Mouse (Mus musculus) 3T3-L1 (cell line): ENCODE measurements around the gene Kat8.
A peak's percentile ranks its signal among the peaks of the same experiment; 100 is the strongest.

Source experiments
- DNase-seq: peaks from one replicate; pipeline ENCODE4 v3.0.0-alpha.2; 2015; ENCODE audit warnings: low read depth, low spot score

Kat8 gene

DNA sequence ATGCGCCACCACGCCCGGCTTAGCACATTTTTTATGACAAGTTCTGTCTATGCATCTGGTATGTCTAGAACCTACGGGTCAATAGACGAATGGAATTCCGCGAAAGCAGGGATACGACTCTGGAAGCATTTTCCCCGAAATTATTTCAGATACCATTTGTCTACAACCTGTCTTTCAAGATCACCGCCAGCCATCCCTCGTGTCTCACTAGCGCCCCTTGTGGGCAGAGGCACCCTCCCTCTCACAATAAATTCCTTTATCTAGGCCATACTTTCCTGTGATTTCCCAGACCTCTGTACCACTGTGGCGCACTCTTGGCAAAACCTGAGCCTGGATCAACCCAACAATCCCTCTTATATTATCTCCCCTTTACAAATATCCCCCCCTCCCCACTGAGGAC is 15.9 kb upstream of the Kat8 start:
- peak; percentile 58 for DNase-seq

DNA sequence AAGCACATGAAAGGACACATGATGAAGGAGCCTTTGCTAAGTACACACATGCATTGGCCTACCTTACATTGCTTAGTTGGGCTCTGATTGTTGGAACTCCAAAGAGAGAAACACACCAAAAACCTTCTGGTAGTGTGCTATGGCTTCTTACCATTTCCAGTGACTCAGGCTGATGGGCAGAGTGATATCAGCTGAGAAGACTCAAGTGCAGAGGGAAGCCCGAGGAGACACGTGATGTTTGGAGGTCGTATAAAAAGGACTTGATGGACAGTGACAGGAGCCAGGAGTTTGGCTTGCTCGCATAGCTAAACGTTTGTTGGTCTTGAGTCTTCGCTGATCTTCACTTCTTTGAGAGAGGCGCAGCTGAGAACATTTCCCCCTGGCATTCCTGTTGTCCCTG is 14.8 kb upstream of the Kat8 start:
- no peak for DNase-seq

DNA sequence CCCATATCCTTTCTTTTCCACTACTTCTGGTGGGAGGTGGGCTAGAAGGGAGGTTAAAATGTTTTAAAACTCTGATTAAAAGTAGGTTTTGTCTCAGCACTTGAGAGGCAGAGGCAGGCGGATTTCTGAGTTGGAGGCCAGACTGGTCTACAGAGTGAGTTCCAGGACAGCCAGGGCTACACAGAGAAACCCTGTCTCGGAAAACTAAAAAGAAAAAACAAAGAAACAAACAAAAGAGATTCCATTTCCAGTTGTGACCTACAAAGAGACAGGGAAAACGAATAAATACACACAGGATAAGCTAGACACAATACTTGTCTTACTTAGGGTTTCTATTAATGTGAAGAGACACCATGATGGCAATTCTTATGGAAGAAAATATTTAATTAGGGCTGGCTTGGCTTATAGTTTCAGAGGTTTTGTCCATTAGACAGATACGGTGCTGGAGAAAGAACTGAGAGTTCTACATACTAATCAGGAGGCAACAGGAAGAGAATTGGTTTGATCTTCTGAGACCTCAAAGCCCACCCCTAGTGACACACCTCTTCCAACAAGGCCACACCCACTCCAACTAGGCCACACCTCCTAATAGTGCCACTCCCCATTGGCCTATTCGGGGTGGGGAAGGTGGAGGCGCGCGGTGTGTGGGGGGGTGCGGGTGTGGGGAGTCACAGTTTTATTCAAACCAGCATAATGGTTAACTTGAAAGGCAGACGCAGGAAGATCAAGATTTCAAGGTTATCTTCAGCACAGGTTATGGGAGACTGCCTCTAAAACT is 13.9 kb upstream of the Kat8 start:
- DNase-seq: no peak

DNA sequence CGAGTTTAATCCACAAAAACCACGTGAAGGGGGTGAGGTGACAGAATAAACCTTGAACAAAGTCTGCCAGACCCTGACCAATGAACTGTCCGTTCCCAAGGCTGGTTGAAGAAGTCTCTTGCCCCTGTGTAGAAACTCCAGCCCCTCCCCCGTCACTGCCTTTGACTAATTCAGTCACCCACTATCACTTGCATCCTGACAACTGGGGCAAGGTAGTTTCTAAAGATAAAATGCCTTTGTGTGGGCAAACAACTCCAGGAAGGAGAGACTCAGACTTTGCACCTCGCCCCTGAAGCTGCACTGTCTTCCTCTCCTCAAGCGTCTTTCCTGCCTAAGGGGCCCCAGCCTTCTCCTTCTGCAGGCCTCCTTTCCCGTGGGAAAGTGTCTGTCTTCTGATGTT is 12.3 kb upstream of the Kat8 start:
- no peak for DNase-seq

DNA sequence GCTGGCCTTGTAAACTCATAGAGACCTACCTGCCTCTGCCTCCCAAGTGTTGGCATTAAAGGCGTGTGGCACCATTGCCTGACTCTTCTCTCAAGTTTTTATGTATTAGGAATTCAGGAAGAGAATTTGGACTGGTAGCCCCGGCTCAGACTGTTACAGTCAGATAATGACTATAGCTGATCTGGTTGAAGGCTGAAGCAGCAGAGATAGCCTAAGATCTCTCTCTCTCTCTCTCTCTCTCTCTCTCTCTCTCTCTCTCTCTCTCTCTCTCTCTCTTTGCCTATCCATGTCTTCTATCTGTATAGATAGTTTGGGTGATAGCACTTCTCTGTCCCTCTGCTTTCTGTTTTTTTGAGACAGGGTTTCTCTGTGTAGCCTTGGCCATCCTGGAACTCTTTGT is 10.5 kb upstream of the Kat8 start:
- DNase-seq: no peak

DNA sequence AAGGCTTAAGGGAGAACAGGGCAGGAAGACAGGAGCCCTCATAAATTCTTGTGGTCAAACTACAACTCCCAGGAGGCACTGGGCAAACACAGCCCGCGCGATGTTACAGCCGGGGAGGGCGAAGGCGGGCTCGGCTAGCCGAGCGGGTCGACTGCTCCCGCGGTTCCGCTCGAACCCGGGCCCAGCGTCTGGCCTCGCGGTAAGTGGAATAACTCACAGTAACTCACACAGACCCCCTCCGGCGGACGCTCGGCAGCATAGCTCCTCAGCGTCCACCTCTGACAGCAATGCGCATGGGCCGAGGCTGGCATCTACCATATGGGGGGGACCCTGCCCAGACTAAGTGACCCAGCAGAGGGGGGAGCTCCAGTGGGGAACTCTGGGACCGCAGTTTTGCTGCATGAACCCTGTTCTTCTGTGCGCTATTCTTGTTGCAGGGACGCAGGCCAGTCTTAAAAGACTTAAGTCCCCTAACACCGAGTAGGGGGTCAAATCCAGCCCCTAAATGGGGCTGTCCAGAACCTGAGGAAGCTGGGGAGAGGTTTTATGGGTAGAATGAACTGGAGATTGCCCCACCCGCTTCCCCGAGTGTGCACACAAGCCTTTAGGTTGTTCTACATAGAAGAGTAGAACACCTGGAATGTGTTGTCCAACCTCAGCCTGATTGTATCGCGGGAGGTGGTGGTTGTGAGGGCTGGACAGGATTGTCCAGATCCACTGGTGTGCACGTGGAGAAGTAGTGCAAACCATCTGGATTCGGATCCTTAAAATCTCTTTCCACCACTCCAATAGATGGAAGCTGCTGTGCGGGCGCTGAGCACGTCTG is 8.1 kb upstream of the Kat8 start, which contains the start of gene Bckdk:
Gene Bckdk, plus strand, starts transcription at position 112 of the 826 bp plus-strand sequence.
- DNase-seq: peak; percentile 88

DNA sequence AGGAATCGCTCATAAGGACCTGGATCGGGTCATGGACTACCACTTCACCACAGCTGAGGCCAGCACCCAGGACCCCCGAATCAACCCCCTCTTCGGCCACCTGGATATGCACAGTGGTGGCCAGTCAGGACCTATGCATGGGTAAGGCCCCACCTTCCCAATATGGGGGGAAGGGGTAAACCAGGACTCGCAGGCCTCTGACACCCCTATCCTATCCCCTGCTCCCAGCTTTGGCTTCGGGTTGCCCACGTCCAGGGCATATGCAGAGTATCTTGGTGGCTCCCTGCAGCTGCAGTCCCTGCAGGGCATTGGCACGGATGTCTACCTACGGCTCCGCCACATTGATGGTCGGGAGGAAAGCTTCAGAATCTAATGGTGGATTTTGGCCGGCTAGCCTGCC is 4.4 kb upstream of the Kat8 start:
- no peak for DNase-seq

DNA sequence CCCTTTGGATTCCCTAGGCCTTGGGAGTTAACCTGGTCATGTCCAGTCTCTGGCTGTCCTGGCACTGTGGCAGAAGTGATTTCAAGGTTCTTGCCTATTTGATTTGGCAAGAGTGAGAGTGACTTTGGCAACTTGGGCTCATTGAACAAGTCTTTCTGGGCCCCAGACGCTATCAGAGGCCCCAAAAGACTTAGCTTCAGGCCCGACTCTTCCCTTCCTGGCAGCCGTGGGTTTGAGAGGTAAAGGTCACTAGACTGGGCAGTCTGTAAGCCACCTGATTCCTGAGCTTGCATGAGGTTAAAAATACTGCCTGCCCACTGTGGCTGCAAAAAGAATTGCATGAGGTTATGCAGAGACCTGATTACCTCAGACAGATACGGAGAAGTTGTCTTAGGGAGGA is 3.7 kb upstream of the Kat8 start:
- no peak for DNase-seq

DNA sequence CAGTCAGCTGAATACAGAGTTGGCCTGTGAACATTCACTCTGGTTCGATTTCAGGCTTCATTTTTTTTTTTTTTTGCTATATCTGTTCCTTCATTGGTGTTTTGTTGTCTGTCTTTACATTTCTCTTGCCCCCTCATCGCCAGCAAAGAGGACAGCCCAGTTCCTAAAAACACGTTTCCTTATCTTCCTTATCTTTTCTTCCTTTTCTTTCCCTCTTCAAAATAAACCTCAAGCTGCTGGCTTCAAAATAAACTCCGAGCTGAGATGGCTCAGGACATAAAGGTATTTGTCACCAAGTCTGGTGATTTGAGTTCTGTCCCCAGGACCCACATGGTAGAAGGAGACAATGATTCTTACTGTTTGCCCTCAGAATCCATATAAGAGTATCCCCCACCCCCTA is 622 bp downstream of the Kat8 start:
- no peak for DNase-seq

DNA sequence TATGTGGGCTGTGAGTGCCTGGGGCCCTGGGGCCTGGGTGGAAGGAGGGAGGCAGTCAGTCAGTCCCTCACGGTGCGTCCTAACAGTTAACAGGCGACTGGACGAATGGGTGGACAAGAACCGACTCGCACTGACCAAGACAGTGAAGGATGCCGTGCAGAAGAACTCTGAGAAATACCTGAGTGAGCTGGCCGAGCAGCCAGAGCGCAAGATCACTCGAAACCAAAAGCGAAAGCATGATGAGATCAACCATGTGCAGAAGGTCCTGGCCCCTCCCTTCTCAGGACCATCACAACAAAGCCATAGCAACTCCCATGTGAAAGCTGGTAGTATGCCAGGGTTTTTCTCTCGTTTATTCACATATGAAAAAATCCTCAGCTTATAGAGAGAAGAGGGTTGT is 3.0 kb downstream of the Kat8 start:
- DNase-seq: no peak

DNA sequence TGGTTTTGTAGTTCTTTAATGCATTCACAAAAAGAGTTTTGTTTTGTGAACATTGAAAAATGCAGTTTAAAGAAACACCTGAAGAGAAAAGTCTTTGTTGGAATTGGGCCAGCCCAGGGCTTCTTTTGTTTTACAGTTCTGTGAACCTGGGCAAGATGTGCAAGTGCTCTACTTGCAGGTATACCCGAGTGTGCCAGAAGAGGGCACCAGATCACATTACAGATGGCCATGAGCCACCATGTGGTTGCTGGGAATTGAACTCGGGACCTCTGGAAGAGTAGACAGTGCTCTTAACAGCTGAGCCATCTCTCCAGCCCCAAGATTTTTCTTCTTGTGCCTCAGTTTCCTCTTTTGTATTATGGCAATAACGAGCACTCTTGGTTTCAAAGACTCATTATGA is 5.9 kb downstream of the Kat8 start:
- peak; percentile 62 for DNase-seq

DNA sequence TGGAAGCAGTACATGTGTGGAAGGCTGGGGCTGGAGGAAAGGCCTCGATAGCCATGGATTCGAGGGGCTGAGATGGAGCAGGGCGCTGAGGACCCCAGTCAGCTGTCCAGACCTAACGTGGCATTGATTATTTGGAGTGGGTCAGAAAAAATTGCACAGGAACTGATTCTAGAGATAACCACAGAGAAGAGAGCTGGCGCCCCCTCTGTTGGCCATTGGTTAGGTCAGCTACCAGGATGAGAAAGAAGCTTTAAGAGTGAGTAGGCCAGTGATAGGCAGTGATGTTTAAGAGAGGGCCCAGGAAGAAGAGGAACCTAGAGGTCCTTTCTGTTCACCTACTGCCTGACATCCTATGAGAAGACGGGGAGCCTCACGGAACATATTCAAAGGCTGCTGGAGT is 7.0 kb downstream of the Kat8 start:
- peak; percentile 49 for DNase-seq

DNA sequence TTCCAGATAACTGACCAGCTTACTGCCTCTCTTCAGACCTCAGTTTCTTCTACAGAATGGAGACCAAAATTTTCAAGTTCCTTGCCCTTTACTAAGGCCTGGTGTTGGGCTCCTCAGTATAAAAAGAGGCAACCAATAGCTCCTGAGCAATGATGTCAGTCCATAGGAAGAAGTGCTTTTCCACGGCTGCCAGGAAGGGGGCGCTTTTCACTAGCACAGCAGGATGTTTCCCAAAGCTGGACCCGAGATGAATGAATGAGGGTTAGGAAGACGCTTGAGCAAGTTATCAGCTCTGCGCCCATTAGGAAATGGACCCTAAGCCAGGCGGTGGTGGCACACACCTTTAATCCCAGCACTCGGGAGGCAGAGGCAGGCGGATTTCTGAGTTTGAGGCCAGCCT is 9.2 kb downstream of the Kat8 start:
- DNase-seq: peak; percentile 59

DNA sequence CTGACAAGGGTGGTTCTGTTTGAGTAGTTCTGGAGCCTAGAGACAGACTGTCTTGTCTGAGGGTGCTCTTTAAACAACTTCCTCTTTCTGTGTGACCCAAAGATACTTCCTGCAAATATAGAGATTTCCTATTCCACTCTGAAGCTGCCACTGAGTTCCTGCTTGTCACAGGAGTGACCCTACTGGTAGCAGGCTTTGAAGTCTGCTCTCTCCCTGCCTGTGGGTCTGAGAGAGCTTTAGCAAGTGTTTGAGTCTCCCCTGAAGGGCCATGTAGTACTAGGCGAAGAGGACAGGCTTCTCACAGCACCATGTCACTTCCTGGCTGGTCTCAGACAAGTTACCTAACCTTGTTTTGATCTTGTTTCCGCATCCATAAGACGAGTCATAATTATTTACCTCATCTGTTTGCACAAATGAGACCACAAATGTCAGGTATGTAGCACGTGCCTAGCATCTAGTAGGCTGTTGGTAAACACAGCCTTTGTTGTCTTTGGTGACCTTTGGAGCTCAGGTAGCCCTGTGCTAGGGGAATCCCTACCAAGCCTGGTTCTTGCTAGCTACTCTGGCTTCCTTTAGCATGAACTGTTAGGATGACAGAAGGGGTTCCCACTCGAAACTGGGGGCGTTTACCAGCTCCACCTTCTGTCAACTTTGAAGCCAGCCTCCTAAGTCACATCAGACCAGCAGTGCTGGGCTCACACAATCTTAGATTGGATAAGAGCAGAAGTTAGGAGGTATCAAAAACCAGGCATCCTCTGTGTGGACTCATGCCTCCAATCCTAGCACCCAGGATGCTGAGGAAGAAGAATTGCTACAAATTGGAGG is 10.3 kb downstream of the Kat8 start:
- no peak for DNase-seq

DNA sequence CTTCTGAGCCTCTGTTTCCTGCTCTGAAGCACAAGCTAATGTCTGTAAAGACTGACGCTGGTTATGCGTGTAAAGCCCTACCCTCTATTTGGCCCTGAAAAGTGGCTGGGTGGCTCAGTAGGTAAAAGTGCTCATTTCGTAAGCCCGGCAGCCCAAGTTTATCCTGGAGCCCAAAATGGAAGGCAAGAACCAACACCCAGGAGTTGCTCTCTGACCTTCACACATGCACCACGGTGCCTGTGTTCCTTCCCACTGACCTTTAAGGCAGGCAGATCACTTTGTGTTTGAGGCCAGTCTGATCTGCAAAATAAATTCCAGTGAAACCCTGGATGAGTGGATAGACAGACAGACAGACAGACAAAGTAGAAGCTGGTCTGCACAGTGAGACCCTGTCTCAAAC is 11.4 kb downstream of the Kat8 start:
- no peak for DNase-seq

DNA sequence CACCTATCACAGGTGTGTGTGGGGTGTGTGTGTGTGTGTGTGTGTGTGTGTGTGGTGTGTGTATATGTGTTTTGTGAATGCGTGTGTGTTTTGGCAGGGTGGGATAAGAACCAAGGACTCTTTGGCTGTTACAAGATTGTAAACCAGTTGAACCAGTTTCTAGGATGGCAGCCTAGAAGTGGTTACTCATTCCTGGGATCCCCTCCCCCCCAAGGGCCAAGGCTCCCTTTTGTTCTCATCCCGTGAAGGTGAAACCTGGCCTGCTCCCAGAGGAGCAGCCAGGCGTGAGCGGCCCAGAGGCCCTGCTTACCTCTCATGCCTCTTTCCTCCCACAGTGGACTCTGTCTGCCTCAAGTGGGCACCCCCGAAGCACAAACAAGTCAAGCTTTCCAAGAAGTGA is 12.9 kb downstream of the Kat8 start:
- no peak for DNase-seq

DNA sequence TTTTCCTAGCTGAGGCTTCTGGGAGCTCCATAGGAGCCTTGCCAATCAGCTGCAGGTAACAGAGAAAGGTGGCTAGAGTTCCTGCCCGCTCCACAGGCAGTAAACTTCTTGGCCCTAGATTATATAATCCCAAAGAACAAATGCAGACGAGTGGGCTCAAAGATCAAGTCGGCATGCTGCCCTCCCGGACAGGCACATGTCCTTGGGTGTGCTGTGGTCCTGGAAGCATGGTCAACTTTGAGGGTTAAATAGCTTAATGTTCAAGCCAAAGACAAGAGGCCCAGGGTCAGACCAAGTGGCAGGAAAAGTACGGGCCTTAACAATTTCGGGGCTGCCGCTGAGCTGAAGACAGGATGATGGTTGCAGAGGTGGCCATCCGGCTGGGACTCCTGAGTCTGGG is 13.8 kb downstream of the Kat8 start:
- DNase-seq: no peak

DNA sequence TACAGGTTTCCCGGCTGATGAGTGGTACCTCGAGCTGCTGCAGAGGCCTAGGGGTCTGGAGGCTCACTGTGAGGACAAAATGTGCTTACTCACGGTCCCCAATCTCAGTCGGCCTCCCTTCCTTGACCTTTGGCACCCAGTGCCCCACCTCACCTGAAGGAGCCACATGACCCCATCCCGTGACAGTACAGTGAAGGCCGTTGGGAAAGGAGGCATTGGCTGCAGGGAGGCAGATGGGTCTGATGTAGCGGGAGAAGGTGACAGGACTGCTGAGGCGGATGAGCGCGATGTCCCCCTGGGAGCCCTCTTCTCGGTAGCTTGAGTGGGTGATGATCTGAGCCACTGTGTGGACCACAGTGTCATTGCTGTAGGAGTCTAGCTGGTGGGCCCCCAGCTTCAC is 14.5 kb downstream of the Kat8 start:
- DNase-seq: no peak

DNA sequence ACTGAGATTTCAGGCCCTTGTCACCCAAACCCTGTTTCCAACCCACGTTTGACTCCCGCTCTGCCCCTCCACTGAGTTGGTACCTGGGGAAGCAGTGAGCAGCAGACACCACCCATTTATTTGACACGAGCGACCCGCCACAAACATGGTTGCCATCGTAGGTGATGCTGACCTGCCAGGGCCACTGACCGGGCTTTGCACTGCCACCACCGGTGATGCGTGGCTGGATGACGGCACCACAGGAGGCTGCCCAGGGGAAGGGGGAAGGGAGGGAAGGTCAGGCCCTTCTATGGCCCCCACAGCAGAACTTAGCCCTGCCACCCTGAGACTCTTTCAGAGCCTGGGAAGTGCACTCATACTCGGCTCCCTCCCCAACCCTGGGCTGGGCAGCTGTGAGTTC is 15.4 kb downstream of the Kat8 start:
- no peak for DNase-seq

DNA sequence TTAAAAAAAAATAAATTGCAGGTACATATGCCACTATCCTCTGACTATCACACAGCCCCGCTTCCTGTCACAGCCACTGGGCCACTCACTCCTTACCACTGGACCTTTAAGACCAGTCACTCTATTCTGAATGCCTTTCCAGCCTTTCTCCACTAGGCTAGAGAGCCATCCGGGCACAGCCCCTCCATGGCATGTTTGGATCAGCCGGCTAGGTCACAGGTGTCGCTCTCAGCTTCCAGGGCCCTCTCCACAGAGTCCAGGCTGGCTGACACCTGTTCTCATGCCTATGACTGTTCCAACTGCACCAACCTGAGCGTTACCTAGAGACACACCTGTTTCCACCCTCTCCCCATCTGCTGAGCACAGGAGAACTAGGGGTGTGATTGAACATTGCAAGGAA is 16.3 kb downstream of the Kat8 start:
- DNase-seq: no peak

DNA sequence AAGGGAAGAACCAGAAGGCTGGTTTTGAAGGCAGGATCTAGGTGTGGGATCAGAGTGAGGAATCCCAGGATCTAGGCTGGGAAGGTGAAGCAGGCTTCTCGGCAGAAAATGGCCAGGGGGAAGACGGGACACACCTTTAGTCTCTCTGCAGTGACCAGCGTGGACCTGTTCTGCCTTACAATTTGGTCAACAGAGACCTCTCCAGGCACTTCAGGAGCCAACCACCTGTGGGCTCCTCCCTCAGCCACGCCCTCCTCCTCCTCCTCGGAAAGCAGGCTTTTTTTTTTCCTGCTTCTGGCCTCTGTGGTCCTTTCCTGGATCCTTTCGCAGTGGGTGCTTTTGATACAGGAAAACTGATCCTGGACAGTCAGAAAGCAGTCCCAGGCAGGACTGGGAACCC is 17.6 kb downstream of the Kat8 start, which contains the start of gene Prss8:
Gene Prss8, minus strand, starts transcription at position 182 of the 400 bp plus-strand sequence.
- DNase-seq: no peak

DNA sequence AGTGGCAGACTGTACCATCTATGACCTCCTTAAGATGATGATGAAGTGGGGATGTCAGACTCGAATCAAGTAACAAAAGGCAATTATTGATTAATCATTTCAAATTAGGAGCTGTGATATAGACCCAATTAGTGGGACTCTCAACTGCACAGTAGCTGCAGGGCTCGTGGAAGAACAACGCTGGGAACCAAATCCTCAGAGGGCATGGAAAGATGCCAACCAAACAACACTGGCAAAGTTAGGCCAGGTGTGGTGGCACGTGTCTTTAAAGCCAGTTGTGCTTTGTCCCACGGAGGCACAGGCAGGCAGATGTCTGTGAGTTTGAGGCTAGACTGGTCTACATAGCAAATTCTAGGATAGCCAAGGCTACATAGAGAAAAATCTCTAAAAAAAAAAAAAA is 18.3 kb downstream of the Kat8 start:
- DNase-seq: no peak
